Mouse (Mus musculus) hindbrain, embryonic 10.5 days (tissue): ENCODE data around the gene Tmem221. TPM values are rescaled to one million over a fixed set of nuclear protein-coding genes. Genes with fewer than 3 reads are reported as not detected.
A peak's percentile ranks its signal among the peaks of the same experiment; 100 is the strongest.

ENCODE experiments used
- DNase-seq: peaks from one replicate; pipeline ENCODE4 v3.0.0-alpha.2; 2017; ENCODE audit warnings: low spot score
- H3K27ac ChIP-seq: fragments of 300-500 bp; sonication (generic); 2 replicates; pipeline ENCODE4 v1.5.1; 2016; ENCODE audit warnings: mild to moderate bottlenecking, moderate library complexity
- H3K27me3 ChIP-seq: fragments of 300-500 bp; sonication (generic); 2 replicates; pipeline ENCODE4 v1.6.1; 2016; ENCODE audit warnings: mild to moderate bottlenecking; ENCODE audit not compliant: poor library complexity, insufficient read depth, severe bottlenecking
- H3K36me3 ChIP-seq: fragments of 300-500 bp; sonication (generic); 2 replicates; pipeline ENCODE4 v1.6.1; 2016; ENCODE audit warnings: mild to moderate bottlenecking, moderate library complexity
- H3K4me1 ChIP-seq: fragments of 300-500 bp; sonication (generic); replicated peaks from 2 replicates; pipeline ENCODE4 v1.6.1; 2016; ENCODE audit warnings: mild to moderate bottlenecking
- H3K4me3 ChIP-seq: fragments of 300-500 bp; sonication (generic); 2 replicates; pipeline ENCODE4 v1.5.1; 2016; ENCODE audit warnings: mild to moderate bottlenecking, moderate library complexity
- H3K9me3 ChIP-seq: fragments of 300-500 bp; sonication (generic); 2 replicates; pipeline ENCODE4 v1.6.1; 2016; ENCODE audit warnings: mild to moderate bottlenecking, moderate library complexity
- WGBS: fragments of 180-500 bp; shearing (Covaris S2); methylation state at CpG from one replicate; pipeline ENCODE4 v1.1.7; 2016; 5-methylcytosine and 5-hydroxymethylcytosine counted together
- polyA plus RNA-seq: library from polyadenylated mRNA; unstranded; fragments of >200 nt; fragmentation: Nextera tagmentation; extraction: Ambion mirVana; gene quantifications from 2 replicates; pipeline ENCODE4 v1.2.1, GENCODE M21; 2016

The Tmem221 gene
- polyA plus RNA-seq, 1 experiment from 2014 or later: 0.18 TPM

DNA sequence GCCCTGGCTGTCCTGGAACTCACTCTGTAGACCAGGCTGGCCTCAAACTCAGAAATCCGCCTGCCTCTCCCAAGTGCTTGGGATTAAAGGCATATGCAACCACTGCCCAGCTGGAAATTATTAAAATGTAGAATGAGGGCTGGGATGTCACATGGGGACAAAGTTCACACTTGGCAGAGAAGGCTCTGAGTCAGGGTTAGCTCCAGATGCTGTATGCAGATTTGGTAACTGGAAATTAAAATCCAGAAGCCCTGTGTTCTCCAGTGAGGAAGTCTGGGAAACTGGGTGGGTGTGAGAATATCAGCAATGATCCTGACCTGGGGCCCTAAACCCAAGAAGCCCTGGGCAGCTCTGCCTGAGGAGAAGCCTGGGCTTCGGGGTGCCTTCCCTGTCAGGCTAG lies 49.4 kb downstream of the Tmem221 start:
- Histone ChIP-seq H3K9me3 (no peaks in the 10 kb centered on the region), H3K27ac (no peak overlapping the region), H3K36me3 (no peaks in the 10 kb centered on the region), H3K4me3 (peak overlapping the region; percentile 24; the same call in 1 of the 2 replicates), H3K4me1 (peaks cover 37% of the 10 kb centered on the region), H3K27me3 (peaks cover 76% of the 10 kb centered on the region)
- WGBS: 69% methylated on average over 2 of the region's 2 CpGs
- no peak for DNase-seq

DNA sequence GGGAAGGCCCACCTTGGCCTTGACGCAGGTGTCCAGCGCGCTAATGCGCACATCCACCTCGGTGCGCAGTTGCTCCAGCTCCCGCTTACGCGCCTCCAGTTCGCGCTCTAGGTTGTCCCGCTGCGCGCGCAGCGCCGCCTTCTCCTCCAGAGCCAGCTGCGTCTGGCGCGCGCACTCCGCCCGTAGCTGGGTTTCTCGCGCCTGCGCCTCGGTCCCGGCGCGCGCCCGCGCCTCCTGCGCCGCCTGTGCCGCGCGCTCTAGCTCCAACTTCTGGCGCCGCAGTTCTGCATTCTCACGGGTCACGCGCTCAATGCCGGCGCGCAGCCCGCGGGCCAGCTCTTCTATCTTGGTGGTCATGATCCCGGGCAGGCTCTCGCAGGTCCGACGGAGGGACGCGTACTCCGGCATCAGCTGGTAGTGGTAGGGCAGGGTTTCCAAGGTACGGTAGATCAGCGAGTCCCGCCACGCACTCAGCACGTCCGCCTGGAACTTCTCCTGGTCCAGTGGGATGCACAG lies 51.0 kb downstream of the Tmem221 start:
- peak; percentile 84 for DNase-seq
- no peaks in the 10 kb centered on the region for H3K9me3 ChIP-seq
- H3K4me1 ChIP-seq: peaks cover 38% of the 10 kb centered on the region
- H3K27ac ChIP-seq: peak overlapping the region; percentile 50; the same call in 1 of the 2 replicates
- H3K27me3 ChIP-seq: peaks cover 76% of the 10 kb centered on the region
- WGBS: under 1% methylated on average over 61 of the region's 61 CpGs
- no peaks in the 10 kb centered on the region for H3K36me3 ChIP-seq
- H3K4me3 ChIP-seq: peak overlapping the region; percentile 57

GRCm38 (mm10) chr8:71505979-71506378 lies 52.7 kb downstream of the Tmem221 start:
- H3K4me3 ChIP-seq: no peak overlapping the region
- 85% methylated on average over 4 of the region's 4 CpGs for WGBS
- no peak for DNase-seq
- no peaks in the 10 kb centered on the region for H3K9me3 ChIP-seq
- H3K4me1 ChIP-seq: peaks cover 30% of the 10 kb centered on the region
- no peak overlapping the region for H3K27ac ChIP-seq
- H3K36me3 ChIP-seq: no peaks in the 10 kb centered on the region
- peaks cover 66% of the 10 kb centered on the region for H3K27me3 ChIP-seq

GRCm38 (mm10) chr8:71505326-71505725 lies 53.3 kb downstream of the Tmem221 start:
- Histone ChIP-seq H3K27me3 (peaks cover 60% of the 10 kb centered on the region), H3K9me3 (no peaks in the 10 kb centered on the region), H3K36me3 (no peaks in the 10 kb centered on the region), H3K27ac (no peak overlapping the region), H3K4me1 (peaks cover 30% of the 10 kb centered on the region), H3K4me3 (no peak overlapping the region)
- WGBS: 94% methylated on average over 4 of the region's 4 CpGs
- DNase-seq: no peak

GRCm38 (mm10) chr8:71504349-71504748 lies 54.3 kb downstream of the Tmem221 start:
- no peaks in the 10 kb centered on the region for H3K9me3 ChIP-seq
- no peak overlapping the region for H3K27ac ChIP-seq
- no peaks in the 10 kb centered on the region for H3K36me3 ChIP-seq
- WGBS: 93% methylated on average over 4 of the region's 4 CpGs
- DNase-seq: no peak
- peaks cover 50% of the 10 kb centered on the region for H3K27me3 ChIP-seq
- peaks cover 25% of the 10 kb centered on the region for H3K4me1 ChIP-seq
- H3K4me3 ChIP-seq: no peak overlapping the region

Other genes with a start within 250 kb of the Tmem221 start
- gene Use1, start 192.0 kb downstream of the Tmem221 start, polyA plus RNA-seq: 74.4 and 84.6 TPM in 2 replicates
- gene Ocel1, start 187.6 kb downstream of the Tmem221 start, polyA plus RNA-seq: 7.5 and 8.1 TPM in 2 replicates
- 125 and 139 TPM in 2 replicates for gene Nr2f6, start 176.9 kb downstream of the Tmem221 start, polyA plus RNA-seq
- 5.8 and 7.2 TPM in 2 replicates for gene Ushbp1, start 163.1 kb downstream of the Tmem221 start, polyA plus RNA-seq
- 112 and 121 TPM in 2 replicates for gene Babam1, start 162.0 kb downstream of the Tmem221 start, polyA plus RNA-seq
- 35.2 and 56.1 TPM in 2 replicates for gene Ankle1, start 152.9 kb downstream of the Tmem221 start, polyA plus RNA-seq
- gene Abhd8, start 95.2 kb downstream of the Tmem221 start, polyA plus RNA-seq: 76.3 and 88.4 TPM in 2 replicates
- gene Mrpl34, start 93.9 kb downstream of the Tmem221 start, polyA plus RNA-seq: 221 and 249 TPM in 2 replicates
- gene Dda1, start 89.7 kb downstream of the Tmem221 start, polyA plus RNA-seq: 147 and 169 TPM in 2 replicates
- gene Ano8, start 72.9 kb downstream of the Tmem221 start, polyA plus RNA-seq: 3.3 and 6.8 TPM in 2 replicates
- gene Gtpbp3, start 70.8 kb downstream of the Tmem221 start, polyA plus RNA-seq: 18.2 and 22.5 TPM in 2 replicates
- 50.2 and 52.7 TPM in 2 replicates for gene Plvap, start 47.1 kb downstream of the Tmem221 start, polyA plus RNA-seq
- 0.51 and 0.60 TPM in 2 replicates for gene Ccdc194, start 33.2 kb downstream of the Tmem221 start, polyA plus RNA-seq
- 8.9 and 9.6 TPM in 2 replicates for gene Bst2, start 21.4 kb downstream of the Tmem221 start, polyA plus RNA-seq
- gene Mvb12a, start 15.9 kb downstream of the Tmem221 start, polyA plus RNA-seq: 68.7 and 71.6 TPM in 2 replicates
- gene Nxnl1, start 7.7 kb upstream of the Tmem221 start, polyA plus RNA-seq: not detected in 2 replicates
- gene Slc27a1, start 10.0 kb upstream of the Tmem221 start, polyA plus RNA-seq: 24.1 and 28.9 TPM in 2 replicates
- gene Pgls, start 33.3 kb upstream of the Tmem221 start, polyA plus RNA-seq: 254 and 268 TPM in 2 replicates
- gene Fam129c, start 38.8 kb upstream of the Tmem221 start, polyA plus RNA-seq: 5.0 and 5.3 TPM in 2 replicates
- 55.3 and 58.5 TPM in 2 replicates for gene Colgalt1, start 52.1 kb upstream of the Tmem221 start, polyA plus RNA-seq
- gene Unc13a, start 112.9 kb upstream of the Tmem221 start, polyA plus RNA-seq: 4.4 and 8.4 TPM in 2 replicates
- gene Jak3, start 117.4 kb upstream of the Tmem221 start, polyA plus RNA-seq: 3.2 and 3.6 TPM in 2 replicates
- gene Insl3, start 130.3 kb upstream of the Tmem221 start, polyA plus RNA-seq: 0.37 and 0.58 TPM in 2 replicates
- gene B3gnt3, start 142.9 kb upstream of the Tmem221 start, polyA plus RNA-seq: 0.64 and 1.0 TPM in 2 replicates
- 16.7 and 26.9 TPM in 2 replicates for gene Fcho1, start 166.8 kb upstream of the Tmem221 start, polyA plus RNA-seq